Mouse (Mus musculus): ENCODE results near the gene AU022252.
"Not testable (repeated sequence)": the region's sequence is repeated elsewhere in the genome, so short reads cannot be mapped to it uniquely, and the experiment has no call there.

GRCm38 (mm10) chr4:119278784-119279183, 46.3 kb upstream of the AU022252 start:
- not testable (repeated sequence) for TF ChIP-seq CTCF (IDR thresholded peaks at IDR 0.05 in 2 of 3, conservative IDR thresholded peaks at IDR 0.05 in 1 of 3; ENCODE audit: control insufficient read depth in 1 of 3, insufficient read depth in 1 of 3, low read depth in 2 of 3, low read length in 3 of 3, poor library complexity in 1 of 3, severe bottlenecking in 1 of 3); TAL1 (IDR thresholded peaks at IDR 0.05; ENCODE audit: low read length); JUND (IDR thresholded peaks at IDR 0.05; ENCODE audit: low read depth, low read length)

All from MEL (cell line).